Mouse (Mus musculus): ENCODE data around the gene Gpr21. TPM values are rescaled to one million over a fixed set of nuclear protein-coding genes. Genes with fewer than 3 reads are reported as not detected.
"Not testable (repeated sequence)": the region's sequence is repeated elsewhere in the genome, so short reads cannot be mapped to it uniquely, and the experiment has no call there.

Gene Gpr21
- 1 to 10 TPM; 2.2 to 3.4 TPM for total RNA-seq (2021)

DNA sequence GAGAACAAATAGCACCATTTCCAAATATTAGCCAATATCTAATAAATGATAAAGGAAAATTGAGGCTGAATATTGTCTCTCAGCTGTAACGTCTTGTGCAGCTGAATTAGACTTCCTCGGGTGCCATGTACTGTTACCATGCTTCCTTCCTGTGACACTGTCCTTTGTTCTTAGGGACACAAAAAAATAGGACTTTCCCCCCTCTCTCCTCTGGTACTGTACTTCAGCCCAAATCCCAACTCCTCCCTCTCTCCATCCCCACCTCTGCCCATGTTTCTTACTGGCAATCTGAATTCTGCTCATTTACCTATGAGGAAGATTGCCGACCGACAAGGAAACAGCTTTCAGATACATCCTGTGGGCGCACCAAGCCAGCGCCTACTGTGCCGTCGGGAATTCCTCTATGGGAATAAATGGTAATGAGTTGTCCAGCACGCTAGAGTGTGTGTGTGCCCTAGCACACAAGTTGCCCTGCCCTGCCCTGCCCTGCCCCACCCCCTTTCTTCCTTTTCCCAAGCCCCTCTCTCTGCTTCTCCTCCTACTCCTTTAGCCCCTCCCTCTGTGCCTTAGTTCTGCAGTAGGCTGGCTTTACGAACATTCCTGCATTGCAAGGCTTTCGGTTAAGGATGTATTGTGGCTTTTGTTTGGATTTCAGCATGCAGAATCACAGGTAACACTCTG is at the start of gene Gpr21:
TSS of gene Gpr21 (plus strand) at position 303 of the 681 bp plus-strand sequence.
- DNase-seq, result no peak

DNA sequence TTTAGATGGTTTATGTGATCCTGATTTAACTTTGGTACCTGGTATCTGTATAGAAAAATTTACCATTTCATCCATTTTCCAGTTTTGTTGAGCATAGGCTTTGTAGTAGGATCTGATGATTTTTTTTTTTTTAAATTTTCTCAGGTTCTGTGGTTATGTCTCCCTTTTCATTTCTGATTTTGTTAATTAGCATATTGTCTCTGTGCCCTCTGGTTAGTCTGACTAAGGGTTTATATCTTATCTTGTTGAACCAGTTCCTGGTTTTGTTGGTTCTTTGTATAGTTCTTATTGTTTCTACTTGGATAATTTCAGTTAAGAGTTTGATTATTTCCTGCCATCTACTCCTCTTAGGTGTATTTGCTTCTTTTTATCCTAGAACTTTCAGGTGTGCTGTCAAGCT is 36.6 kb upstream of the Gpr21 start:
- no peak for DNase-seq

DNA sequence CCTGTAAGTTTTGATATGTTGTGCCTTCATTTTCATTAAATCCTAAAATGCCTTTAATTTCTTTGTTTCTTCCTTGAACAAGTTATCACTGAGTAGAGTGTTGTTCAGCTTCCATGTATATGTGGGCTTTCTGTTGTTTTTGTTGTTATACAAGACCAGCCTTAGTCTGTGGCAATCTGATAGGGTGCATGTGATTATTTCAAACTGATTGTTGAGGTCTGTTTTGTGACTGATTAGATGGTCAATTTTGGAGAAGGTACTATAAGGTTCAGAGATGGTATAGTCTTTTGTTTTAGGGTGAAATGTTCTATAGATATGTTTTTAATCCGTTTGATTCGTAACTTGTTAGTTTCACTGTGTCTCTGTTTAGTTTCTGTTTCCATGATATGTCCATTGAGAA is 36.1 kb upstream of the Gpr21 start:
- no peak for DNase-seq

DNA sequence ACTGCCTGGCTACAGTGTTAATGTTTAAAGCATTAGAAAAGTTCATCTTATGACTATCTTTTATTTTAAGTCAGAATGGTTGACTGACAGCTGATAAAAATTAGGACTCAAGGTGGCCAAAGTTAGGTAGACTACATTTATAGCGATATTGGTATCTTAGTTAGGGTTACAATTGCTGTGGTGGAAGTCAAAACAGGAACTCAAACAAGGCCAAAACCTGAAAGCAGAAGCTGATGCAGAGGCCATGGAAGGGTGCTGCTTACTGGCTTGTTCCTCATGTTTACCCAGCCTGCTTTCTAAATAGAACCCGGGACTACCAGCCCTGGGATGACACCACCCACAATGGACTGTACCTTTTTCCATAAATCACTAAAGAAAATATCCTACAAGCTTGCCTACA is 32.0 kb upstream of the Gpr21 start:
- DNase-seq, result no peak

DNA sequence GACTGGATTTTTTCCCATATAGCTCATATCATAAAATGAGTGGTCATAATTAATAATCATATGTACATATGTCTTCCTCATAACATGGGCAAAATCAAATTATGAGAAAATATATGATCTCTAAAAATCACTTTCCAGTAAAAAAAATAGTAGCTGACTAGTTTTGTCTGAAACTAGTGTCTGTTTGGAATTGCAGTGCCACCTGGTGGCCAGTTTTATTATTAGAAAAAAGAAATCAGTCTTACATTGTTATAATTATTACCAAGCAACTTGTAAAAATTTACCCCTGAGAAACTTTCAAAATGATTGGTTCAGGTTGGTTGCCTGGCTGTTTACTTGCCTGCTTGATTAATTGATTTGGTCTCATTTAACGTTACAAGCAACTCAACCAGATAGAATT is 30.8 kb upstream of the Gpr21 start:
- DNase-seq, result no peak

DNA sequence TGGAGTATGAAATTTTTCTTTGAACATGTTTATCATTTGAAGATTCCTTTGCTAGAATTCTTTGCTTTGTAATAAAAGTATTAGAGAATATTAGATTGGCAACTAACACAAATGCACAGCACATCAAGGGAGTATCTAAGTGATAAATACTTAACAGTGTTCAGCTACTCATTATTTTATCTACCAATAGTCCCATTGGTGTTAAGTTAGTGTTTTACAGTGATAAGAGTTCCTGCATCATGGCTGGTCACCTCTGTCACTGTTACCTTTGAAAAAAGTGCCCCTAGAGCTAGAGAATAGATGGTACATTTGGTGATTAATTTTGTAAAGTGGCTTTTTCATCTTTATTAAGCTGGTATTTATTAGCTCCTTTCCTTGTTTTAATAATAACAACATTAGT is 29.7 kb upstream of the Gpr21 start:
- DNase-seq, result no peak

DNA sequence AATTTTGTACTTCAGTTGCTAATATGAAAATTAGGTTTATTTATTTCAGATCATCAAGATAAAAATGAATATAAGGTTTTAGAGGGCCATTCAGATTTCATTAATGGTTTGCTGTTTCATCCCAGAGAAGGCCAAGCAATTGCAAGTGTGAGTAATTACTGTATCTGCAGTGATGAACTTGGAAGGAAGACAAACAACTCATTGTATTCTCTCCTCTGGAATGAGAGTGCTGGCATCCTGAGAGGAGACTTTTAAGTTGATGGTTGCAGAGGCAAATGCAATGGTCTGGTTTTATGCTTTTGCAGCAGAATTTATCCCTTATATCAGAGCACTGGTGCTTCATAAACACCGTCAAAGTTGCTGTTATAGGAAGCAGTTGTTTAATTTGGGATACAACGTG is 27.2 kb upstream of the Gpr21 start:
- DNase-seq, result no peak

DNA sequence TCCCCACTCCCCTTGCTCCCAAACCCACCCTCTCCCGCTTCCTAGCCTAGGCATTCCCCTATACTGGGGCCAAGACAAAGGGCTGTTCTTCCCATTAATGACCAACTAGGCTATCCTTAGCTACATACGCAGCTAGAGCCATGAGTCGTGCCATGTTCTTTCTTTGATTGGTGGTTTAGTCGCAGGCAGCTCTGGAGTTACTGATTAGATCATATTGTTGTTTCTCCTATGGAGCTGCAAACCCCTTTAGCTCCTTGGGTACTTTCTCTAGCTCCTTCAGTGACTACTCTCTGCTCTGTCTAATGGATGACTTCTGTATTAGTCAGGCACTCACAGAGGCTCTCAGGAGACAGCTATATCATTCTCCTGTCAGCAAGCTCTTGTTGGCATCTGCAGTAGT is 18.8 kb upstream of the Gpr21 start:
- DNase-seq, result no peak

DNA sequence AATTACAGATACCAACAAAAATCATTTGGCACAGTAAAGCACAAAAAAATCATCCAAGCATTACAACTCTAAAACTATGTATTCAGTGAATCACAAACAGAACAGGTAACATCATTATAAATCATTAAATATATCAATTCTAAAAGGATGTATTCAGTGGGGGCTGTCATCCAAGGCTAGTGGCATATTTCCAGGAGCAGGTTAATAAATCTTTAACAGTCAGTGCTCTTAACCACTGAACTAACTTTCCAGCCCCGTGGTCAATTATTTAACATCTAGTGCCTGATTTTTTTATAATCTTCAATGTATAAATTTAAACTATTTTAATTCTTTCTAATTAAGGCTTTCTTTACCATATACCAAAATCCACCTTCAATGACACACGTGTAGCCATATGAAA is 10.3 kb upstream of the Gpr21 start:
- DNase-seq, result not testable (repeated sequence)

DNA sequence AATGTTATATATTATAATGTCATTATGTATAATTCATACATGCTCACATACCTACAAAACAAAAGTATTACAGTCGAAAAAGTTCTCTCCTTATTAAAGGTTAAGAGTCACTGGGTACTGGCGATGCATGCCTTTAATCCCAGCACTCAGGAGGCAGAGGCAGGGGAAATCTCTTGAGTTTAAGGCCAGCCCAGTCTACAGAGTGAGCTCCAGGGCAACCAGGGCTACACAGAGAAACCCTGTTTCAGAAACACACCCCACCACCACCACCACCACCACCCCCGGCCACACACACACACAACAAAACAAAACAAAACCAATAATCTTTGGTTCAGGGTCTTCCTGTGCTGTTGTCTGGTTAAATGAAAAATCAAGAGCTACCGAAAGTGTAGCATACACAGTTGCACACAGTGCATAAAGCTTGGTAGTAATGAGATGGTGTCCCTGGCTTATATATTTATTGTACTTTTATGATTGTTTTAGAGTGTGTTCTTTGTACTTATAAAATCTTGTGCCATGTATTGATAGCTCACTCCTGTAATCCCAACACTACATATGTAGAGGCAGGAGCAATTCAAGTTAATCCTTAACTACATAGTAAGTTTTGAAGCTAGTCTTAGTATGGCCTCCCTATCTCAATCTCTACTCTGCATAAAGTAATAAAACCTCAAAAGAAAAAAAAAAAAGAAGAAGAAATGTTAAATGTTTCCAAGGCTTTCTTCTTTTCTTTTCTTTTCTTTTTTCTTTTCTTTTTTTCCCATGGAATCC is 4.8 kb upstream of the Gpr21 start:
- no peak for DNase-seq

DNA sequence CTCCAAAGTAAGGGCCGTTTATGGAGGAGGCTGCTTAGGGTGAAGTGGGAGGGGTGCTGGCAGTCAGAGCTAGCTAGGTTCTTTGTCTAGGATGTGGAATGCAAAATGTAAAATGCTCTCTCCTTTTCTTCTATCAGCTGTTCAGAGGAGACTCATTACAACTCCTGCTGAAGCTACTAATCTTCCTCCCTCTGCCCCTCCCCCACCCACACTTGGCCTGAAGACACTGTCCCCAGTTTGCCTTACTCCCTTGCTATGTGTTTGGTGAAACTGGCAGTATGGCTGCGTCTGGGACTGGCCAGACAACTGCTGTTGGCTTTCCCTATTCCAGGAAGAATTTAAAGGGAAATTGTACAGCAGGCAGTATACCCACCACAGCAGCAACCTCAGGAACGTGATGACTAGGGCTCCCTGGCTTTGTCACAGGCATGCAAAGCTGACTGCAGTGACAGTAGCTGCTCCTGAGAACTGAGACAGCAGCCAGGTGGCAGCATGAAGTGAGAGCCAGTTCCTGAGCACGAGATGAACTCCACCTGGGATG is 860 bp downstream of the Gpr21 start:
- DNase-seq, result peak in 1 of 2 experiments; percentile 6

DNA sequence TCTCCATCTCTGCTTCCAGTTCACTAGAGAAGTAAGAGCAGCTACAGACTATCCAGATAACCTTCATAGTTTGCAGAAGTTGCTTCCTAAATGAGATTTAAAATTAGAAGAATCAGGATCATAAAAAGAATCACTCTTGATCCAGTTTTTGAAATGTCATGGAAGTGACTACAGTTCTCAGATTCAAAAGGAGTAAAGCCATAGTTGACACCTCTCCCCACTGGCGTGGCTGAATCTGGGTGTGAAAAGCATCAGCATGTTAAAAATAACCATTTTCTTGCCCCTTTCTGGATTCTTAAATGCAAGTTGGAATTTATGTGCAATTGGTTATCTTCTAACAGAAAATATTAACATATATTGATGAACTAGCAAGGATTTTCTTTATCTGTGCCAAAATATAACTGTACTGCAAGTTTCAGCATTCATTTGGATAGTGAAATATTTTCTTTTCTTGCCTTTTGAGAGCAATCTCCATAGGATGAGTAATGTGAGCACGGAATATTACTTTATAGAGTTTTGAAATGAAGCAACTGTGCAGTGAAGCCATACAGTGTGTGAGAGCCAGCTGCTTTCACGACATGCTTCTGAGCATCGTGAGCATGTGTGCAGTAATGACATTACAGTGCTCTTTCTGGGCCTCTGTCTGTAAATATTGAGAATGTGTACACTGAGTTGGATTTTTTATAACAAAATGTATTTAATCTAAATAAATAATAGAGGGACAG is 2.6 kb downstream of the Gpr21 start:
- no peak for DNase-seq

DNA sequence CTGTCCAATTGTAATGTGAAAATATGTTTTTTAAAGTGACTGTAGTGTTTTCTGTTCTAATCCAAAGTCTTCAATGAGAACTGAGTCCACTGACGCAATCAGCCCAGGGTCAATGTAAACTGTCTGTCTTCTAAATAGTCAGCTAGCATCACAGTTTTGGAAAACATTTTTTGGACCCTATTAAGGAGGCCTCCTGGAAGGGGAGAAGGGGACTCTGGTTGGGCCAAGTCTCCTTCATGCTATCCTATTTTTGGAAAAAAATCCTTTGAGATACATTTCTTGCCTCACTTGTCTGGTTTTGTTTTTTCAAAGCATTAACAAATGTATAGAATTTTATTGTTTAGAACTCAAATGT is 3.1 kb downstream of the Gpr21 start:
- DNase-seq, result no peak

DNA sequence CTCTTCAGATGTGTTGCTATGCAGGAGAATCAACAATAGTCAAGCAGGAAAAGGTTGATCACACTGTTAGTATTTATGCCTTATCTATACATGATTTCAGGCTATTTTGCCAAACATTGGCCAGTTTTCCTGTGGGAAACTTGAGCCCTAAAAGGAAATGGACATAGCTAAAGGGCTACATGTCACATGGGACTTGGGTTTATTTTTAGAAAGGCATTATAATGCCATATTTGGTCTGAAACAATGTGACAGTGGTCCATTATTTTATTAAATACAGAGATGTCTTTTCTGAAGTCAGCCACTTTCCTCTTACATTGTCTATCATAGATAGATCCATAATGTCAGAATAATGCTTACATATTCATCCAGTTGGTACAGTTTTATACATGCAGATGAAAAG is 11.5 kb downstream of the Gpr21 start:
- DNase-seq, result no peak

DNA sequence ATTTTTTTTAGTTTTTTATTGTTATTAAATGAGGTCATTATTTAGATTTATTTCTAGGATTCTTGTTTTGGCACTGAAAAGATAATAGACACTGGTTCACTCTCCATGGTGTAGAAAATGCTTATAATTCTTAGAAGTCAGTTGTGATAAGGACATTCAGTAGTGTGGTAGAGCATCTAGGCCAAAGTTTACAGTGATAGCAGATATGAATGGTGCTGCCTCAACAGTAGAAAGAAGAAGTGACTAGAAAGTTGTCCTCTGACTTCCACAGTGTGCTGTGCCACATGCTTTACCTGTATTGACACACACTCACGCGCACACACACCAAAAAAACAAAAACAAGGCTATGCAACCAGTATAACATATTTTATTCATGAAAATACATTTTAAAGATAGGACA is 13.3 kb downstream of the Gpr21 start:
- DNase-seq, result no peak

DNA sequence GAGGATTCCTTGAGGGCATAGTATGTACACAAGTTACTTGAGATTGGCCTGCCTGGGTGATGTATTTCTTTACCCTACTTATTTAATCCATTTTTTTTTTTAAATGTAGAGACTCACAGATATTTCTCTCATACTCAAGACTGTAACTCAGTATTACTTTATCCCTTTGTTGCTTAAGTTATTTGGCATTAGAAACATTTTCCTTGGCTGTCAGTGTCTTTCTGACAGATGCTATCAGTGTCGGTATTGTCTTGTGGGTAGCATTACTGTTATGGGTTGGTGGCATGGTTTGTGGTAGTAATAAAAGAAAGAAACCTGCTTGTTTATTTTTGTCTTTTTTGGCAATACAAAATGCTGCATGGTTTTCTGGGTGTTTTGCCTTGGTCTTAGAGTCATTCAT is 14.6 kb downstream of the Gpr21 start:
- no peak for DNase-seq

DNA sequence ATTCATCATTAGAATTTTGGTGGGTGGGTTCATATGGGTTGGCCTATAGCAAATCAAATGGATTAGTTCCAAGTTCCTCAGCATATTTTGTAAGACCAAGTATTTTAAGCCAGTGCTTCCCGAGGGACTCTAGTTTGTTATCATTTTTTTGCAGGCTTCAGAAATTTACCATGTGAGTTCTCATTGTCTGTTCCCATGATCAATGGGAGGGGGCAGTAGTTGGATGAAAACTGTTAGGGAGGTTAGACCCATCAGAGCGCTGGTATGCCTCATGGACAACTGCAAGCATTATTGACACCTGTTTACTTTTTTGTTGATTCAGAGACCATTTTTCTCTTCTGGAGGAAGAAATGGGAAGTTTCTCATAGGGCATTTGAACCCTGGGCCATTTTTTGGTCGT is 15.5 kb downstream of the Gpr21 start:
- DNase-seq, result no peak

DNA sequence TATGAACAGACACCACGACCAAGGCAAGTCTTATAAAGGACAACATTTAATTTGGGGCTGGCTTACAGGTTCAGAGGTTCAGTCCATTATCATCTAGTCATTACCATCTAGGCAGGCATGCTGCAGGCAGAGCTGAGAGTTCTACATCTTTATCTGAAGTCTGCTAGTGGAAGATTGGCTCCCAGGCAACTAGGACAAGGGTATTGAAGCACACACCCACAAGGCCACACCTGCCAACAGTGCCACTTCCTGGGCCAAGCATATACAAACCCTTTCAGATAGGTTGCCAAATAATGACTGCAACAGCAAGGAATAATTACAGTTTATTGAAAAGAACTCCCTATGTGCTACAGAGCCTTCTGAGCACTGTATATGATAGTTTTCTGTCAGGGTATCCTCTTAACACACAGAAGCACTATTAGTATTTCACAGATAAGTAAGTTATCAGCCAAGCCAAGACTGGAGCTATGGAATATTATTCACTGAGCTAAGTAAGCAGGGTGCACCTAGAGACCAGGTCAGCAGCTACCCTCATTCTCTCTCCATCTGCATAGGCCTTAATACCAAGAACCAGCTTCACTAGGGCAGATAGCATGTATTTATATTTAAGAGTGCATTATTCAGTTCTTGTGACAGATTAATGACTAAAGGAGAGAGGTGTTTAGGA is 33.3 kb downstream of the Gpr21 start:
- DNase-seq, result no peak

DNA sequence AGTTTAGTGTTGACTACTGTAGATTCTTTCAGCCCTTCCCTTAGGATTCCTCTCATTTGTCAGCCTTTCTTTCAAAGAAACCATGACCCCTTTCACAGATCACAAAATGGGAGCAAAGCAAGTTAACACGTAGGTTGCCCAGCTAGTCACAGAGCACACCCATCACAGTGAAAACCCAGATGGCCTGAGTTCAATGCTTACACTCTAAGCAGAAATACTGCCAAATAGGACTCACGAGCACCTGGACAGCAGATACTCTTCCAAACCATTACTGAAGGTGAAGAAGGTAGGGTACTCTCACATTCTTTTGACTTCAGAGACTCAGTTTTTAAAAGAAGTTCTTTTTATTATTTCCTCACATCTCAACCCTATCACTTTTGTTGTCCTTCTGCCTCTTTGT is 40.2 kb downstream of the Gpr21 start:
- DNase-seq, result no peak

DNA sequence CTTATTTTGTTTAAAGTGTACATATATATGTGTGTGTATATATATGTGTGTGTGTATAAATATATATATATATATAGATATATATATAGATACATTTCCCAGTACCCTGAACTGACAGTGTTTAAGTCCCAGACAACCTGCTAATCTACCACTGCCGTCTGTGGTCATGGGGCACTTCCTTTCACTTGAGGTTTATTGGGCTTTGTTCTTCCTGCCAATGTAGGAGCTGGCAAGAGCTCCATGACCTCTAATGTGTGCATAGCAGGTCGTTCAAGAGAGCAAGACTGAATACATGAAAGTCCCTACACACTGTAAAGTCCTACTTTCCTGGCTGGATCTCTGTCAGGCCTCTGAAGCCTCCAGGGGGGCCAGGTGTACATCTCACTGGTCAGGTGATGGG is 49.4 kb downstream of the Gpr21 start:
- DNase-seq, result no peak

DNA sequence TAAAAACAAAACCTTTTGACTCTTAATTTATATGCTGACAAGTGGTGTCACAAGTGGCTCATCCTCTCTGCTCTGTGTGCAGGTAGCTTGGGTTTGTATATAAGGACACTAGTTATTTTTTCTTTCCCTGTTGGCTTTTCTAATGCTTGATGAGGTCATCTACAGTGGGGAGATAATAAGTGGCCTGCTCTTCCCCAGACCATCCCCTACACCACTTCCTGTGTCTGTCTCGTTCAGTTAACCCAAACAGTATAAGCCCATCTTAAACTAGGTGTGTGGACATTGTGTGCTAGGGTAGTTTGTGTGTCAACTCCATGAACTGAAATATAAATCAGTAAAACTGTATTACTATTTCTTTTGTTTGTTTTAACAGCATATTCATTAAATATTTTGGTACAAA is 49.9 kb downstream of the Gpr21 start:
- no peak for DNase-seq

DNA sequence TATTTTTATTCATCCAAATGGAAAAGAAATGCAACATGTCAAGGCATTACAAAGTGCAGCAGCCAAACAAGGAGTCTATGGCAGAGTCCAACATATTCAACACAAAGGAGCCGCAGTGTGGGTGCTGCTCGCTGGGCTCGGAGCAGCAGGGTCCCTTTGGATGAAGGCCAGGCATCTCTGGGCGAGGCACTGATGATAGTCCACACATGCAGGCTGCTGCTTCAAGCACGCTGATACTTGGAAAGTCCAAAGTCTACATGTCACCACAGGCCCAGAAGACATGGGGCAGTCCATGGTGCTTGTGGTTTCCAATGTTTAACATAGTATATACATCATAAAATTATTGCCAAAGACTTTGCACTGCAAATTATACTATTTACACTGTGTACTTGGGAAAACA is 53.8 kb downstream of the Gpr21 start:
- DNase-seq, result peak in 1 of 2 experiments; percentile 13
